Mouse (Mus musculus) forebrain, embryonic 11.5 days (tissue): ENCODE data around the gene Slc3a1. TPM values are rescaled to one million over a fixed set of nuclear protein-coding genes. Genes with fewer than 3 reads are reported as not detected.

Source experiments
- ATAC-seq: fragments of 200-750 bp; cut with Nextera tagmentation; replicated peaks from 2 replicates; pipeline ENCODE4 v1.8.0; 2017; ENCODE audit warnings: moderate TSS enrichment; ENCODE audit not compliant: low FRiP score
- DNase-seq: peaks from one replicate; pipeline ENCODE4 v3.0.0-alpha.2; 2017; ENCODE audit warnings: low spot score
- H3K27ac ChIP-seq: fragments of 300-500 bp; sonication (generic); 2 replicates; pipeline ENCODE4 v1.5.1; 2014; ENCODE audit warnings: low read depth, low read length
- H3K27me3 ChIP-seq: fragments of 300-500 bp; sonication (generic); 2 replicates; pipeline ENCODE4 v1.6.1; 2014; ENCODE audit warnings: mild to moderate bottlenecking, low read length, mixed read lengths; ENCODE audit not compliant: control insufficient read depth, insufficient read depth
- H3K36me3 ChIP-seq: fragments of 300-500 bp; sonication (generic); 2 replicates; pipeline ENCODE4 v1.6.1; 2014; ENCODE audit warnings: mild to moderate bottlenecking, low read length, moderate library complexity, mixed read lengths; ENCODE audit not compliant: control insufficient read depth, insufficient read depth
- H3K4me1 ChIP-seq: fragments of 300-500 bp; sonication (generic); replicated peaks from 2 replicates; pipeline ENCODE4 v1.6.1; 2014; ENCODE audit warnings: low read length, mixed read lengths; ENCODE audit not compliant: control insufficient read depth, insufficient read depth
- H3K4me2 ChIP-seq: fragments of 300-500 bp; sonication (generic); 2 replicates; pipeline ENCODE4 v1.6.1; 2014; ENCODE audit warnings: low read depth, mild to moderate bottlenecking, low read length, moderate library complexity, mixed read lengths; ENCODE audit not compliant: severe bottlenecking
- H3K4me3 ChIP-seq: fragments of 300-500 bp; sonication (generic); 2 replicates; pipeline ENCODE4 v1.5.1; 2014; ENCODE audit warnings: low read depth, low read length
- H3K9ac ChIP-seq: fragments of 300-500 bp; sonication (generic); 2 replicates; pipeline ENCODE4 v1.6.1; 2014; ENCODE audit warnings: low read length
- H3K9me3 ChIP-seq: fragments of 300-500 bp; sonication (generic); 2 replicates; pipeline ENCODE4 v1.6.1; 2016; ENCODE audit warnings: low read length, mixed read lengths; ENCODE audit not compliant: control insufficient read depth
- WGBS: fragments of 180-500 bp; shearing (Covaris S2); extraction: QIAGEN DNeasy Blood & Tissue Kit; methylation state at CpG from one replicate; pipeline ENCODE4 v1.1.7; 2014; 5-methylcytosine and 5-hydroxymethylcytosine counted together
- polyA plus RNA-seq: library from polyadenylated mRNA; unstranded; fragments of >200 nt; fragmentation: Nextera tagmentation; extraction: Ambion mirVana; gene quantifications from 2 replicates; pipeline ENCODE4 v1.2.1, GENCODE M21; 2014

The Slc3a1 gene
- polyA plus RNA-seq = 0.20 and 0.43 TPM in 2 replicates

GRCm38 (mm10) chr17:85028093-85028739 lies at the start of gene Slc3a1:
Gene Slc3a1 (plus strand): TSS chr17:85028376.
- Histone ChIP-seq H3K4me2 (no peak within 1 kb of the TSS), H3K36me3 (no peaks in the 10 kb centered on the region), H3K4me3 (no peak within 1 kb of the TSS), H3K4me1 (no peaks in the 10 kb centered on the region), H3K9ac (no peak within 1 kb of the TSS), H3K27me3 (no peaks in the 10 kb centered on the region), H3K9me3 (no peaks in the 10 kb centered on the region), H3K27ac (no peak within 1 kb of the TSS)
- DNase-seq (no peak), ATAC-seq (no peak)
- WGBS = 91% methylated on average over 20 of the region's 20 CpGs

- DNase-seq = no peak
- Histone ChIP-seq H3K9ac (no peak overlapping the region), H3K4me1 (no peaks in the 10 kb centered on the region), H3K4me3 (no peak overlapping the region), H3K36me3 (no peaks in the 10 kb centered on the region), H3K9me3 (no peaks in the 10 kb centered on the region; the same call in 1 of the 2 replicates), H3K27me3 (no peaks in the 10 kb centered on the region), H3K27ac (no peak overlapping the region), H3K4me2 (no peak overlapping the region)
- no peak for ATAC-seq
- 93% methylated on average over 1 of the region's 1 CpGs for WGBS
These were observed 46.5 kb upstream of the Slc3a1 start for GRCm38 (mm10) chr17:84981721-84982120.

GRCm38 (mm10) chr17:84982735-84983134 lies 45.4 kb upstream of the Slc3a1 start:
- DNase-seq = no peak
- H3K9me3 ChIP-seq = no peaks in the 10 kb centered on the region
- no peaks in the 10 kb centered on the region for H3K27me3 ChIP-seq
- H3K4me3 ChIP-seq = no peak overlapping the region
- no peaks in the 10 kb centered on the region for H3K36me3 ChIP-seq
- H3K4me2 ChIP-seq = no peak overlapping the region
- no peak overlapping the region for H3K27ac ChIP-seq
- no peak for ATAC-seq
- H3K4me1 ChIP-seq = no peaks in the 10 kb centered on the region
- WGBS = 81% methylated on average over 2 of the region's 2 CpGs
- no peak overlapping the region for H3K9ac ChIP-seq

- Histone ChIP-seq H3K27me3 (no peaks in the 10 kb centered on the region), H3K4me1 (no peaks in the 10 kb centered on the region), H3K4me2 (no peak overlapping the region), H3K9ac (no peak overlapping the region), H3K4me3 (no peak overlapping the region), H3K27ac (no peak overlapping the region), H3K36me3 (no peaks in the 10 kb centered on the region), H3K9me3 (no peaks in the 10 kb centered on the region)
- WGBS = 80% methylated on average over 5 of the region's 5 CpGs
- ATAC-seq (no peak), DNase-seq (no peak)
These were observed 41.8 kb upstream of the Slc3a1 start for GRCm38 (mm10) chr17:84986368-84986767.

- no peaks in the 10 kb centered on the region for H3K27me3 ChIP-seq
- 84% methylated on average over 3 of the region's 3 CpGs for WGBS
- H3K9me3 ChIP-seq = no peaks in the 10 kb centered on the region
- H3K36me3 ChIP-seq = no peaks in the 10 kb centered on the region
- no peak overlapping the region for H3K4me3 ChIP-seq
- H3K9ac ChIP-seq = no peak overlapping the region
- H3K4me1 ChIP-seq = no peaks in the 10 kb centered on the region
- no peak for DNase-seq
- no peak overlapping the region for H3K27ac ChIP-seq
- ATAC-seq = no peak
- H3K4me2 ChIP-seq = no peak overlapping the region
These were observed 40.3 kb upstream of the Slc3a1 start for GRCm38 (mm10) chr17:84987834-84988410.

- H3K9ac ChIP-seq = no peak overlapping the region
- ATAC-seq (no peak), DNase-seq (no peak)
- H3K4me1 ChIP-seq = no peaks in the 10 kb centered on the region
- H3K4me2 ChIP-seq = no peak overlapping the region
- H3K36me3 ChIP-seq = no peaks in the 10 kb centered on the region
- H3K27me3 ChIP-seq = no peaks in the 10 kb centered on the region
- no peaks in the 10 kb centered on the region for H3K9me3 ChIP-seq
- H3K4me3 ChIP-seq = no peak overlapping the region
- no peak overlapping the region for H3K27ac ChIP-seq
These were observed 39.7 kb upstream of the Slc3a1 start for GRCm38 (mm10) chr17:84988514-84988913.

- Histone ChIP-seq H3K36me3 (no peaks in the 10 kb centered on the region), H3K4me2 (no peak overlapping the region), H3K9me3 (no peaks in the 10 kb centered on the region), H3K4me3 (no peak overlapping the region), H3K4me1 (no peaks in the 10 kb centered on the region), H3K27me3 (no peaks in the 10 kb centered on the region), H3K9ac (no peak overlapping the region), H3K27ac (no peak overlapping the region)
- no peak for ATAC-seq
- DNase-seq = no peak
- WGBS = 91% methylated on average over 6 of the region's 6 CpGs
These were observed 32.3 kb upstream of the Slc3a1 start for GRCm38 (mm10) chr17:84995844-84996243.

GRCm38 (mm10) chr17:84997639-84998038 lies 30.5 kb upstream of the Slc3a1 start:
- WGBS = 82% methylated on average over 1 of the region's 1 CpGs
- Histone ChIP-seq H3K9ac (no peak overlapping the region), H3K9me3 (no peaks in the 10 kb centered on the region), H3K4me2 (no peak overlapping the region), H3K4me1 (no peaks in the 10 kb centered on the region), H3K36me3 (no peaks in the 10 kb centered on the region), H3K27ac (no peak overlapping the region), H3K4me3 (no peak overlapping the region), H3K27me3 (no peaks in the 10 kb centered on the region)
- ATAC-seq (no peak), DNase-seq (no peak)

GRCm38 (mm10) chr17:84999636-85000035 lies 28.5 kb upstream of the Slc3a1 start:
- no peak overlapping the region for H3K9ac ChIP-seq
- ATAC-seq (no peak), DNase-seq (no peak)
- H3K4me1 ChIP-seq = no peaks in the 10 kb centered on the region
- H3K4me2 ChIP-seq = no peak overlapping the region
- WGBS = 89% methylated on average over 10 of the region's 10 CpGs
- no peak overlapping the region for H3K27ac ChIP-seq
- H3K9me3 ChIP-seq = no peaks in the 10 kb centered on the region
- H3K36me3 ChIP-seq = no peaks in the 10 kb centered on the region; the same call in 1 of the 2 replicates
- H3K27me3 ChIP-seq = no peaks in the 10 kb centered on the region
- H3K4me3 ChIP-seq = no peak overlapping the region
